Mouse (Mus musculus) thymus, postnatal 0 days (tissue): ENCODE measurements around the gene Zbtb20. TPM values are rescaled to one million over a fixed set of nuclear protein-coding genes. Genes with fewer than 3 reads are reported as not detected.
A peak's percentile ranks its signal among the peaks of the same experiment; 100 is the strongest.

Source experiments
- DNase-seq: peaks from one replicate; pipeline ENCODE4 v3.0.0-alpha.2; 2015; ENCODE audit warnings: low spot score
- polyA plus RNA-seq: library from polyadenylated mRNA; unstranded; fragments of >200 nt; fragmentation: Nextera tagmentation; extraction: Ambion mirVana; gene quantifications from 2 replicates; pipeline ENCODE4 v1.2.1, GENCODE M21; 2015

Zbtb20 gene
- polyA plus RNA-seq, 1 experiment from 2014 or later = 15.5 TPM

DNA sequence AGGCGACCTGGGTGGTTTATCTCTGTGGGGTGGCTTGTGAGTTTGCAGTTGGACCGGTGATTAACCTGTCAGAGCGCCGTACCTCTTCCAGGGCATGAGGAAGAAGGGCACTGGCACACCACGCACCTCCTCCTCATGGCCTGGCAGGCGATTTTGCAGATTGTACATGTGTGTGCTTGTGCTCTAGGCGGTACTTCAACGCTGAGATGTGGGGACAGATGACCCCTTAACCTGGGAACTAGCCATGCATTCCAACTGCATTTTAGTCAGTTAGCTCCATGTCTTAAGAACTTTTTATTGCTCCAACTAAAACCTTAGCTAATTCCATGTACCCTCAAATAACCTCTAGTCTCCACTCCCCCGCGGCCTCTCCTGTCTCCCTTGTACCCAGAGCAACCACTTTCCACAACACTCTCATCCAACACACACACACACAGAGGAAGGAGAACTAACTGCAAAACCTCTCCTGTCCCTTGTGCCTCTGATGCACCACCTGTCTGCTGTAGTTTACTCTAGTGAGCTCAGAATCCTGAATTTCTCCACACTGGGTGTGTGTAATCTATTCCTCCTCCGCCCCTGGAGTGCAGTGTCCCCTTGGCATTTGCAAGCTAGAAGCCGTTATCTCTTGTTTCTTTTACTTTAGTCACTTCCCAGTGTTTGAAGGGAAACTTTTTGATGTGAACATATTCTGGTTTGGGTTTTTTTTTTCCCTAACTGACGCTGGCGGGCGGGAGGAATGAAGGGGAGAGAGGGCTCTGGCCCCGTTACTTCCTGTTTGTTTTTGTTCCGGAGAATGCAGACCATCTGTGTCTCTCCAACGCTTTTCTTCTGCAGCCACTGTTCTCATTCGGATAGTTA is 671.9 kb downstream of the Zbtb20 start:
- peak; percentile 9 for DNase-seq

DNA sequence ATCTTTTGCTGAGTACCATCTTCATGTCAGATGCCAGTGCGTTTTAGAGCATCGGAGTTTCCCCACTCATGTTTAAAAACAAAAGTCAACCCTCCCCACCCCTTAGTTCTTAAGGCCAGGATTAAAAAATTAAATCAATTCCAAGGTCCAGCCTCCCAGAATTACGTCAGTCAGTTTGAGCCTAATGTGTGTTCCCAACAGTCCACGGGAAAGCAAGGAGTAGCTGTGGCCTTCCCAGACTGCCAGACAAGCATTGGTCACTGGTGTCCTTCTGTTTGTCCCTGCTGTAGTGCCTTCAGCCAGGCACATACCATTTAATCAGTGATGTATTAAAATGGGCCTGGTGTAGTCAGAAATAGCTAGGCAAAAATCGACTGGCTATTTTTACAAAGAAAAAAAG is 673.1 kb downstream of the Zbtb20 start:
- DNase-seq = no peak

DNA sequence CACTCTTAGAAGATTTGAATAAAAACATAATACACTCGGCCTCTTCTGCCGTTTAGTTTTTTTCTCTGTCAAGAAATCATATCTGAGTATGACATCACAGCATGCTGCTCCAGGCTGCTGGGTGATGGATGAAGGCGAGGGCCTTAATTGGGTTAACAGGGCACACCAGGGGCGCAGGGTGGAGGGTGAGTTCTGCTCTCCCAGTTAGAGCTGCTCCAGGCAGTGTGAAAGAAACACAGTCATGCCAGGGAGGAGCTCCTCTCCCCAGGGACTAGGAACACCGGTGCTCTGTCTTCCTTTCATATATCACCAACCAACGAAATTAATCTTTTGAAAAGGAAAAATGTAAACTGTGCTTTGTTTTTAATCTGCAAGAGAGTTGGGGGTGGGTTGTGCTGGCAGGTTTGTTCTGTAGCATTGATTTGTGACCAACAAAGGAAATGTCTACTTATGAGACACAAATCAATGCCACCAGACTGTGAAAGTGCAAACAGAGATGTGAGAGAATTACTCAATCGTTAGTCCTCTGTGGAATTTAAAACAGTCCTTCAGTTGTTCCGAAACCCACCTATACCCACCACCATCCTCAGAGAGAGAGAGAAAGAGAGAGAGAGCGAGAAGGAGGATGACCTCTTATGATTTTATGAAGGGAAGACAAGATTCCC is 673.9 kb downstream of the Zbtb20 start:
- DNase-seq = no peak

DNA sequence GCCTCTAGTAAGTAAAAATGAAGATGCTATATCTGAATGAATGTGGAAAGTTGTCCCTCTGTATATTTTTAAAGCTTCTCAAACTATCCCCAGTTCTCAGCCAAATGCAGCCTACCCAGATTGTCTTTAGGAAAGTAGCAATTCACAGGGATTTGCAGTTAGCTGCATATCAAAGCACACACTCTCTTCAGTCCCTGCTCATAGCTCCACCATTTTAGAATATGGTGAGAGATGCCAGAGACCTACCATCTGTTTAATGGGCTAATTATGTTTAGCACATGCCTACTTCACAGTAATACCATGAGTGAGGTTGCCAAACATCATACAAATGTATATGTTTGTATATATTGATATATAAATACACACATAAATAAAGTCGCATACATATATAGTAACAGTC is 676.8 kb downstream of the Zbtb20 start:
- DNase-seq = no peak

DNA sequence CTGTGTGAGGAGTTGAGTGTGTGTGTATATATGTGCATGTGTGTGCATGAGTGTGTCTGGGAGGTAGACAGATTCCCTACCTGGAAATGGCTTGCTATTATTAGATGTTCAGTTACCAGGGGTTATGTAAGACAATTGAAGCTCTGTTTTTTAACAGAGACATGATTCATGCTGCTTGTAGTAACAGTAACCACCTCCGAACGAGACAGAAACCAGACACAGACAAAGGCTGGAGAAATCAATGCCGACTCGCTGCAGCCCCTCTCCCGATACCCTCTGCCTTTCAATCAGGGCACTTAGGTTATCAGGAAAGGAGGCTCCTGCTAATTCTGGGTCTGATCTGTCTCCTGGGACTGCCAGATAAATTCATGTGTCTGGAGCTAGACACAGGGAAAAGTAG is 681.7 kb downstream of the Zbtb20 start:
- no peak for DNase-seq

DNA sequence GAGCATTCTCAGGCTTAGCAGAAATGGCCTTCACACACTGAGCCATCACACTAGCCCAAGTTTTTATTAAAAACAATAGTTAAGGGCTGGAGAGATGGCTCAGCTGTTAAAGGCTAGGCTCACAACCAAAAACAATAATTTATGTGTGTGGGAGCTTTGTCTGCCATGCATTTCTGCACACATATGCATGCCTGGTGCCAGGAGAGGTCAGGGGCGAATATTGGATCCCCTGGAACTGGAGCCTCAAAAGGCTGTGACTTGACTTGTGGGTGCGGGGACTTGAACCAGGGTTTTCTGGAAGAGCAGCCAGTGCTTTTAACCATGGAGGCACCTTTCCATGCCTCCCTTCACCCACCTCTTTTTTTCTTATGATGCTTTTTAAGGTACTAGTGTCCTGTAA is 685.6 kb downstream of the Zbtb20 start:
- DNase-seq = no peak

DNA sequence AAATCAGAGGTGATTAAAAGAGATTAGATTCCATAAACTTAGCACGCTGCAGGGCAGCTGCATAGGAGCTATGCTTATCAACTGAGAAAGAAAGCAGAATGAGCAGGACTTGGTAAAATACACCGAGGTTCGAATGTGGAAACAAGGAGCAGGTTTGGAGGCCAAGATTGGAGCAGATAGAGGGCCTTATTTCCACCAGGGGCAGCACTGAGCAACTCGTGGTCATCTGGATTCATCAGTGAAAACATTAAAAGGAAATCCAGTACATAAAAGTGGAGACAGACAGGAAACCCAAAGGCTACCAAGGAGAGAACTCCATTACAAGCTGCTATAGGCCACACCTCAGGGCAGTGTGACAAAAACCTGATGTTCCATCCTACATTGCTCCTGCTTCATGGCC is 686.3 kb downstream of the Zbtb20 start:
- DNase-seq = peak; percentile 11

DNA sequence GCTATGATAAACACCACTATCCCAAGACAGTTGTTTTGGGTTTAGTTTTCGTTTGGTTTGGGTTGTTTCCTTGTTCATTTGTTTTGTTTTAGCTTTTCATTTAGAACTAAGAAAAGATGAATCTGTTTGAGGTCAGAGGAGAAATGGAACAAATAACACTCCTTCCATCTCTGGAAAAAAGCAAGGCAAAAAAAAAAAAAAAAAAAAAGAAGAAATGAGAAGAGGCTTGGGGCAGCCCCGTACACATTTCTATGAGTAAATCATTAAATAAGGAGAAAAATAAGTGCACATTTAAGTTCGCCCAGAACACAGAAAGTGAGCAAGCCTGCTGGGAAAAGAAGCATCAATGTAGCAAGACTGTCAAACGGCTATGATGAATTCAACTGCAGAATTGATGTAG is 690.2 kb downstream of the Zbtb20 start:
- DNase-seq = no peak

DNA sequence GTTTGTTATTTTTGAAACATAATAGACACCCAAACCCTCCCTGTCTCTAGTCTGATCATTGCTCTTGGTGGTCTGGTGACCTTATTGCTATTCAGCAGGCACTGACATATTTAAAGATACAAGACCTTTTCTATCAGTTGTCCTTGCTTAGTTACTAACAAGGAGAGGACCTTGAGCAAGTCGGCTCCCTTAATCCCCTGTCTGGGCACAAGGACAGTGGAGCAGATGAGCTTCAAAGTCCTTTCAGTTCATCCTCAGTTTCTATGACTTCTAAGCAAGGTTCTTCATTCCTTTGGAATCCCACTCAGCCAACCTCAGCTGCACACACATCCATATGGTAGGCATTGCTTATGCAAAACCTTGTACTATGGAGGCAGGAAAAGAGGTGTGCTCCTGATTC is 690.8 kb downstream of the Zbtb20 start:
- no peak for DNase-seq

DNA sequence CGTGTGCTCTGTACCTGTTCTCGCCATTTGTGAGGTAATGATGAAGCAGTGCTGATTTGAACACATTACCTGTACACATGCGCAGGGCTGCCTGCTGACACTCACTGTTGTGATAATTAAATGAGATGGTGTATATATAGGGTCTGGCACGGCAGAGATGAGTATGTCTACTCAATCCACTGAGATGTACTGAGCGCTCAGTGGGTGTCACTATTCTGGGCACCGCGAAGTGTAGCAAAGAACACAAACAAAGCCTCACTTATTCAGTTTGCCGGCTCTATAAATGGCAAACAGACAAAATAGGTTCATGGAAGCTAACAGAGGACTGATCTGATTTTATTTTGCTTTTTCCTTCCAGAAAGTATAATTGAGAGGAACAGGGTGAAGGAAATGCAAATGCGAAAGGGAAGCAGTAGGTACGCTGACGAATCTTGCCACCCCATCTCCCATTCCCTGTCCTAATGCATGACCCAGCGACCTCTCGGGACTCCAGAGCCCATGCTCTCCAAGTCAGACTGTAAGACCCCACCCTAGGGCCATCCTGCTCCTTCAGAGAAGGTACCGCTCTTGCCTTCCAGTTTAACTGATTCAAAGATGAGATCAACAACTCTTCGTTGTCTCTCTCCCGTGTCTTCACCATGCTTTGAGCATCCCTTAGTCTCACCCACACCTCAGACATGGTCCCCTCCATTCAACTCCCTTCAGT is 695.8 kb downstream of the Zbtb20 start:
- DNase-seq = no peak

DNA sequence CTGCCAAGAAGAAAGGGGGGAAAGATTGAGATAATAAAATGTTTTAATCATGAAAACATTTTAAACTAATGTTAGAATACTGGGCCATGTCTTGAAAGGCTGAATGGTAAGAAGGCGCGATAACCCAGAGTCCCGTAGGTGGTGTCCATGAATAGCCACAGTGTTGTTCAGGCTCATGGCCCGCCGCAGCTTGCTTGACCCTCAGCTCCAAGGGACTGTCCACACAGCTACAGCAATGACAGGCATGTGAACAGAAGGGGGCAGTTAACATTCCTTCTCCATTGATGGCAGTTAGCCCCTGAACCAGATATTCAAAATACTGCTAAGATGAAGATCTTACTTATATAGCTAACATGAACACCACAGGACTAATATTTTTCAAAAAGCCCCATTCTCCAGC is 696.5 kb downstream of the Zbtb20 start:
- DNase-seq = no peak

DNA sequence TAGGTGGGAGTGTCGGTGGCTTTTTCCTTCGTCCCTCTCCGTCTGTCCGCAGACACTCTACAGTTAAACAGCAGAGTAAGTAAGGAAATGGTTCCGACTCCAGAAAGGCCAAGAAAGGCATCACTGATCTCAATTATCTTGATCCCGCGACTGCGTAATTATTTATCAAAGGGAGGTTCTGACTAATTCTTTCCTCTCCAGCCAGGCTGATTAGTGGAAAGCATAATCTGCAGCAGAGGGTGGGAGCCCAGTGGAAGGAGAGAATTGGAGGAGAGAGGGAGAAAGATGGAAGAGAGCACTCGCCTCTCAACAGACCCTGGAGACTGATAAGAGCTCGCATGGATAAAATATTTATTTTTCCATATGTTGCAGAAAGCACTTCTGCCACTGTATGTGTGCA is 697.1 kb downstream of the Zbtb20 start:
- no peak for DNase-seq

DNA sequence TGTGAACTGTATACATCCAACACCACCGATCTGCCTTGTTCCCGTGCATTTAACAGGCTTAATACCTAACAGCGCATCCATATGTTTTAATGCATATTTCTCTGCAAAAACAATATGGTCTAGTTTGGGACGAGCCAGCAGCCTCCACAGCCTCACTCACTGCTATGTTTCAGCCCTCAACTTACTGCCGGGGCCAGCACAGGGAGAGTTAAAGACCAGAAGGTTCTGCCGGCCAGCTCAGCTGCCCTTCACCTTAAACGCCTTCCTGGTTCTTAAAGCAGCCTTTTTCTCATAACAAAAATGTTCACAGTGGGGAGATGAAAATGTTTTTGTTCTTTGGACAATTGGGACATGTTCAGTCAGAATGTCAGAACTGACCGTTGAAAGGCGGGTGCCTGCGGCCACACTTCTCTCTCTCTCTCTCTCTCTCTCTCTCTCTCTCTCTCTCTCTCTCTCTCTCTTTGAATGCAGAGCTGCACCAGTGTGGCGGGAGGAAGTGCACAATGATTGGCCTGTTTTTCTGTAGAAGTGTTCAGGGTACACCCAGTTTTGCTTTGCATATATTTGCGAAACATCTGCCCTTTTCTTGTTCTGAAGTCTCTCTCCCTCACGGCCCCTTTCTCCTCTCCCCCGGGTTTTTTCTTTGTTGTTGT is 697.6 kb downstream of the Zbtb20 start:
- peak; percentile 60 for DNase-seq

DNA sequence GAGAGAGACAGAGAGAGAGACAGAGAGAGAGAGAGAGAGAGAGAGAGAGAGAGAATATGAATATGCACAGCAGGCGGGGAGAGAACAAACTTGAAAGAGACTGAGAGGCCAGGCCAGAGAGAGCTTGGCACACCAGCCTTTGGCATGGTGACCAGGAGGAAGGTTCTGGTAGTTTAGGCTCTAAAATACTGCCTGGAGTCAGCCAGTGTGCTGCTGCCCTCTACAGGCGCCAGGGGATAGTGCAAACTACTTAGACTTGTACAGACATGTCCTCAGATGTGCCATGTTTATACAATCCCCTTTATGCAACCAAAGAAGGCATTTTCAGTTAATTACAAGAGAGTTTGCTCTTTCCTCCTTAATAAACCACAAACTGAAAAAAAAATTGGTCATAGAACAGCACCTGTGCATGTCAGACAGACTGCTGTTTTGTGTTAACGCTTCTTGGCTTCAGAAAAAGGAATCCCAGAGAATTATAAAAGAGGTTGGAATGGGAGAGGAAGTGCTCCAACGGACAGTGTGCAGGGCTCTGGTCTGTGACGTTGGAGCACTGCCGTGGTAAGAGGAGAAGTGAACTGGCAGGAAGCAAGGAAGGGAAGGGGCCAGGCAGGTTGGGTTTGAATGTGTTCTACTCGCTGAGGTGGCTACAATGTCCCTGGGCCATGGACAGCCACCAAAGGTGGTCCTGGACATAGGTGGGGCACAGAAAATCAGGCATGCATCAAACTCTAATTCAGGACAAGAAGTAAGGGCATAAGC is 698.5 kb downstream of the Zbtb20 start:
- DNase-seq = peak; percentile 83

DNA sequence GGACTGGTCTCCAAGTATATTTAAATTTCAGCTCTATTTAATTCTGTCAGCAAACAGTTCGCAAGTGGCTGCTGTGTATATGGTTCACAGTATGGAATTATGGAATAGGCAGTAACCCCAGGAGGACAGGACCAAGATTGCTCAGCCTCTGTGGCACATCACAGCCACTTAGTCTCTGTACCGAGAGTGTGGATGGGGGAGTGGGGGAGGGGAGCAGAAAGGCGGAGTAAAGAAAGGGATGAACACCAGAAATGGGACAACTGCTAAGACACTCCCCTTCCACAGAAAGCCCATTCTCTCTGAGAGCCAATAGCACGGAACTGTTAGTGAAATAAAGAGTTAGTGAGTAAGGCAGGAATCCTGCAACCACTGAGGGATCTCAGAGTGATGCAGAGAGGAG is 699.4 kb downstream of the Zbtb20 start:
- DNase-seq = no peak

DNA sequence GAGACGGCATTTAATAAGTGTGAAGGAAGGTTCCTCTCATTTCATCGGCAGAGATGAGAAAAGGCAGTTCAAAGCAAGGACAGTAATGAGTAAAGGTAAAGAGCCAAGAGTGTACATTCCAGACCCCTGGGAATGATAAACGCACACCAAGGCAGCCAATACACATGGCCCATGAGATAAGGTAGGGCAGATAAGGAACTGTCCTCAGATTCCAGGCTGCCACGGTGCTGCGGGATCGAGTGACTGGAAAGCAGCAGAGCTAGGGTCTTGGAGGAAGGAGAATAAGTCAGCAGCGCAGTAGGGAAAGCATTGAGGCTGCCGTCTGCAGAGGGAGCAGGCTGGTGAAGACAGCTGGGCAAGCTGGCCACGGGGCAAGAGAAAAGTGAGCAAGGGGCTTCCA is 699.8 kb downstream of the Zbtb20 start:
- DNase-seq = no peak

DNA sequence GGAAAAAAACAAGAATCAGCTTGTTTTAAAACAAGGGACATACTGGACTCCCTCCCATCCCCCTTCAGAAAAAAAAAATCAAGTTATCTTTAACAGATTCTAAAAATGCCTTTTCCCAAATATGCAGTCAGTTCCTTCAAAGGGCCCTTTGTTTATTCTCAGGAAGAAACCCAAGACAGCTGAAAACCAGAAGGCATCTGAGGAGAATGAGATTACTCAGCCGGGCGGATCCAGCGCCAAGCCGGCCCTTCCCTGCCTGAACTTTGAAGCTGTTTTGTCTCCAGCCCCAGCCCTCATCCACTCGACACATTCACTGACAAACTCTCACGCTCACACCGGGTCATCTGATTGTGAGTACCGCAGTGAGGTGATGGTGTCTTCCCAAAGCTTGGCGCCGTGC is 701.7 kb downstream of the Zbtb20 start:
- DNase-seq = no peak

DNA sequence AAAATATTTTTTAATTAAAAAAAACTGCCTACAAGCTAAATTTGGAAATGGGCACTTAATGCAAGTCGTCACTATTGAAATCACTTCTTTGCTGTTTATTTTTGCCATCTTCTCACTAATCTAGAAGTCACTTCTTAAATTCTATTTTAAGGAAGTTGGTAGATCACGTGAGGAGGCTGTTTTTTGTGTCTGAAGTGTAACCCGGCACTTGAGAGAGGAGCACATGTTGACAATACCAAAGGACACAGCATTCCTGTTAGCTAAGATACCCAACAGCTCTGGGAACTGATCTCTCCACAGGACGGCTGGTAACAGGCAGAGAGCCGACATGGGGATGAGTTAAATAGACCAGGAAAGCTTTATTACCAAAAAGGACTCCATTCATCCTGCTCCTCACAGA is 702.7 kb downstream of the Zbtb20 start:
- DNase-seq = no peak

DNA sequence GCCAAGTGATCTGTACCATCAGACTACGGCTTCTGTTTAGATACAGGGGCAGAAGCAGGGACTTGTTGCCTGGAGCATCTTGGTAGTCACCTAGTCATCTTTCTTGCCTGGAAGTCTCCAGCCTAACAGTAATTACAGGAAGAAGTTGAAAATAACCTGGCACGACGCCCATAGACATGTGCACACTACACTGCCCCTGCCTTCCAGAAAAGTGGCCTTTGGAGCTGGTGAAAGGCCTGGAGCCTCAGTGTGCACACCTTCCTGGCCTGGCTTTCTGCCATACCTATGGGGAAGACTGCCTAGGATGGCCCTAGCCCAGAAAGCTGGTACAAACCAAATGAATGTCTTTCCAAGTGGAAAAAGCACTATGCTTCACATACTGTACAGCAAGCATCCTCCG is 703.4 kb downstream of the Zbtb20 start:
- no peak for DNase-seq

DNA sequence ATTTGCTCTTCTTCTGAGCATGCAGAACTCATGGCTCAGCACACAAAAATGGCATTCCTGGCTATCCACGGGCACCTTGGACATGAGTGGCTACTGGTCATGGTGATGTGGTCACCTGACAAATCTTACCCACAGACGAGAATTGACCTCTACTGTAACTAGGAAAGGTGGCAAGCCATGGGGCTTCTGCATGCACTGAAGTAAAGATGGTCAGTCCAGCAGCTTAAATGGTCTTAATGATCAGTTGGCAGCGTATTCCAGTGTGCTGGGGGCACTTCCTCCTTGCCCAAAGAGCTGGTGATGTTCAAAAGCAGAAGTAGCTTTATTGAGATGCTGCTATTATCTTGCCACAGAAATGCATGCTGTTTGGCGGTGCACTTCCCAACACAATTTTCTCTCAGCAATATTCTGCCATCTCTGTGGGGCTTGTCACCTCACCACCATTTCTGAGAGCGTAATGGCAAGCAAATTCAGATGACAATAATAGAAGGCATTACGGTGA is 704.7 kb downstream of the Zbtb20 start:
- DNase-seq = no peak

DNA sequence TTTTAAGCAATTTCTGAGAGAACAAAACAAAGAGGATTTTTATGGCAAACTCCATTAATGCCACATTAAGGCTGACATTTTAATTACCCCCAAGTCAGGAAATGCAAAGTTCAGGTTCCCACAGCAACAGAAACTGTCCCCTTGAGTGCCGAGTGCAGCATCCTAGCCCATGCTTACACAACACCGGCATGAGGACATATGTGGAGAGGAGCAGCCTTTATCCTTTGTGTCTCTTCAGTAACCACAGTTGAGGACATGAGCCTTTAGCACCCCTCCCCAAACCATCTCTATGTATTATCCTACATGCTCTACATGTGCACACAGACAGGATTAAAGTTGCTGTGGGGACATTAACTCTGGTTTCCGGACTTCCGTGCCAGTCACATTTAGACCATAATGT is 705.9 kb downstream of the Zbtb20 start:
- DNase-seq = no peak
